Mouse (Mus musculus) frontal cortex, postnatal 36 days (tissue): Measurements from ENCODE around the gene Stx5a.

Experiments used
- DNase-seq, 2 experiments: peaks; one replicate each; pipeline ENCODE4 v3.0.0; 2022; ENCODE audit warnings: low spot score in 2 of 2

Stx5a gene

DNA sequence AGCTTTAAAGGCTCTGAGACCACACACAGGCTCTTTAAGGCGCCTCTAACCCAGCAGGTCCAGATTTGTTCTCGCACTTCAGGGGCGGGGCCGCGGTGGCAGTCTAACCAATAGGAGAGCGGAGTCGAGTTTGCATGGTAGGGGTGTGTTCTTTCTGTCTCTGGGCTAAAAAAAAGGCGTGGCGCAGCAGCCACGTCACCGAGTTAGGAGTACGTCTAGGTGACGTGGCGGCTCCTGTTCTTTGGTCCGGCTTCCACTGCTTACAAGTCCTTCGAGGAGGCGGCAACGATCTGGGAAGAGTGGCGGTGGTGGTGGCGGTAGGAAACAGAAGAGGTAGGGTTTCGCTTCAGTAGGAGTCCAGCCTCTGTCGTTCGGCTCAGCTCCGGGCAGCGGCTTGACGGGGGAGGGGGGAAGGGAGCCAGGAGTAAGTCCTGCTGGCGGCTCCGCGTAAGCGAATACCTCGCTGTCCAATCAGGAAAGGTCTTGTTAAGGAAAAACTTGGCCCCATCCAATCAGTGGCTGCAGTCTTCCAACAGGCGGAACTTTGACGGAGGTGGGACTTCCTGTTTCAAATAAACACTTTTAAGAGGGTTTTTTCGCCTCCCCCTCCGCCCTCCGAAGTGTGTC is at the start of gene Stx5a:
Stx5a (plus strand) TSS at position 171 of the 627 bp plus-strand sequence.
- DNase-seq: peak; percentile 97

DNA sequence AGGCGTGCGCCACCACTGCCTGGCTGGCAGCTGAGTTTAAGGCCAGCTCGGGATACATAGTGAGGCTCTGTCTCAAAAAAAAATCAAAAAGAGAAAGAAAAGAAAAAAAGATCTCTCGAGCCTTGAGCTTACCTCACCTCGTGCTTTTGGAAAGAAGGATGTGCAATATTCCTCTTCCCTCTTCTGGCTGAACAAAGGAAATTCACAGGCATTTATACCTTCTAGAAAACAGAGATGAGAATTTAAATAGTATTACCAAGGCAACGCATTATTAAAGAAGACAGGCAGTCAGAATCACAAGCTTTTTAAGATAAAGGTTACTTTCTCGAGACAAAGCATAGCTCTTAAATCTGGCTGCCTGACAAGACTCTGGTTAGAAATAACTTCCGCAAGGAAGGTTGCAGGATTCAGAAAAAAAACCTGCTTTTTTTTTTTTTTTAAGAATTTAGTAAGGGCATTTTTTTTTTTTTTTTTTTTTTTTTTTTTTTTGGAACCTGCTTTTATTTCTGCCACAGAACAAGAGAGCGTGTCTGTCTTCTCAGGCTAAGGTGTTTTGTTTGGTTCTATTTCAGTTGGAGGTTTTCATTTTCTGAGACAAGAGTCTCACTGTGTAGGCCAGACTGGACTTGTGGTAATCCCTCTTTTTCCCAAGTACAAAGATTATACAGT is 49.2 kb upstream of the Stx5a start:
- DNase-seq: no peak

GRCm38 (mm10) chr19:8692740-8693139 is 48.5 kb upstream of the Stx5a start:
- no peak for DNase-seq

DNA sequence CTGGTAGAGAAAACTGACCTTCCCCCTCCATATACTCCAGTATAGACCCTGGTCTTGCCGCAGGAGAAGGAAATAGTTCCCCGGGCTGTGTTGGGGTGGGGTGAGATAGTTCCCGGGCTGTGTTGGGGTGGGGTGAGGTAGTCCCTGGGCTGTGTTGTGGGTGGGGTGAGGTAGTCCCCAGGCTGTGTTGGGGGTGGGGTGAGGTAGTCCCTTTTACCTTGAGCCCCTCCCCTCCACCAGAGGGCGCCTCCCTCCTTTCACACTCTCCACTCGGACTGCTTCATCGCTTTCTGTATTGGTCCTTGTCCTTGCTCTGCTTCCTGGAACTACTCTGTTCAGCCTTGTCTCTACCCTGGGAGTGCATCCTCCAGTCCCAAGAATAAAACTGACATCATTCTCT is 45.9 kb upstream of the Stx5a start:
- DNase-seq: no peak

GRCm38 (mm10) chr19:8699652-8700051 is 41.6 kb upstream of the Stx5a start:
- no peak for DNase-seq

GRCm38 (mm10) chr19:8702458-8702857 is 38.8 kb upstream of the Stx5a start:
- DNase-seq: no peak

GRCm38 (mm10) chr19:8703571-8703970 is 37.6 kb upstream of the Stx5a start:
- no peak for DNase-seq

GRCm38 (mm10) chr19:8705026-8705708 is 36.0 kb upstream of the Stx5a start:
- no peak for DNase-seq

- no peak for DNase-seq
Observed at GRCm38 (mm10) chr19:8706132-8706667, 35.0 kb upstream of the Stx5a start.

DNA sequence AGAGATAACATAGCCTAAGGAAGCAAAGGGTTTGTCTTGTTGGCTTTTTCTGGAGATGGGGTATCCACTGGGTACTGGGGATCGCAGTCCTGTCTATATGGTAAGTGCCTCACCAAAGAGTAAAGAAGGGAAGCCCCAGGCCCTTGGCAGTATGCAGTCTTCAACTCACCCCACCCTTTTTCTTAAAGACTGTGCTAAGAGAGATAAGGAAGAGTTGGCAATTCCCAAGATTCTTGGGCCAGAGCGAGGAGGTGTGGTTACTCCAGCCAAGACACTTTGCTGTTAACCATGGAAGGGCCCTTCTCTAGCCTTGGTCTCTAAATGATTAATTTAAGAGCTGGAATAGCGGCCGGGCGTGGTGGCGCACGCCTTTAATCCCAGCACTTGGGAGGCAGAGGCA is 34.3 kb upstream of the Stx5a start:
- DNase-seq: no peak

GRCm38 (mm10) chr19:8708954-8709353 is 32.3 kb upstream of the Stx5a start:
- no peak for DNase-seq

- DNase-seq: no peak
Observed at GRCm38 (mm10) chr19:8710057-8710456, 31.2 kb upstream of the Stx5a start.

- no peak for DNase-seq
Observed at GRCm38 (mm10) chr19:8711506-8711905, 29.7 kb upstream of the Stx5a start.

DNA sequence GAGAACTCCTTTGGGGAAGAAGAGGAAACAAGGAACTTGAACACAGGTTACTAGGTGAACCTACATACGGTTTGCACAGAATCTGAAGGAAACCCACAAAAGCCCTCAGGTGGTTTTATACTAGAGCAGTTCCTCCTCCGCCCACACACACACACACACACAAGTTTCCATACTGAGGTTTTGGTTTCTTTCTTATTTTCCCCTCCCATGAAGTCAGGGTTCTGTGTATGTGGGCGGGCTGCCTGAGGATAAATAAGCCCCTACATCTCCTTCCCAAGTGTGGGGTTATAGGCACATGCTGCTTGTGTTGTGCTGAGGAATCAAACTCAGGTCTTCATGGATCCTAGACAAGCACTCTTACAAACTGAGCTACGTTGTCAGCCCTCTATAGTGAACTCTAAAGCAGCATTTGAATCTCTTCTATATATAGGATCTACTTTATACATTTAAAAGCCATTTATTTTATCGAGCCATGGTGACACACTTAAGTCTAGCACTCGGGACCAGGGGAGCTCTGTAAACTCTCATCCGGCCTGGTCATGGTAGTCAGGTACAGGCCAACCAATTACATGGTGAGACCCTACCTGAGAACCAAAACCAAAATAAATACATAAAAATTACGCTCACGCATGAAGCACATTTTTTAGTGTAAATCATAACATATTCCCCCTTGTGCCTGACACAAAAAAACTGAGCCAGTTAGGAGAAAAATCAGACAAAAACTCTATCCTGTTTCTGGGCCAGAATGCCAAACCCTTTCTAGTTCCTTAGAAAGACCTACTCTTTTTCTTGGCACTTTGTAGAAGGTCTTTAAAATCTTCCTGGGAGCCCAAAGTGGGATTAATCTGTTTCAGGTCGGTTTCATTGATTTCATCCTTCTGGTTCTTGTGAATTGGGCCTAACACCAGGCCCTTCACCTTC is 29.0 kb upstream of the Stx5a start:
- DNase-seq: no peak

GRCm38 (mm10) chr19:8712870-8713305 is 28.3 kb upstream of the Stx5a start:
- peak; percentile 56 to 62 for DNase-seq

GRCm38 (mm10) chr19:8713306-8713996 is 27.8 kb upstream of the Stx5a start:
- peak; percentile 92 to 94 for DNase-seq

GRCm38 (mm10) chr19:8713997-8714652 is 27.1 kb upstream of the Stx5a start:
- no peak for DNase-seq

GRCm38 (mm10) chr19:8714653-8715481 is 26.3 kb upstream of the Stx5a start:
- DNase-seq: no peak
